Mouse (Mus musculus) E14TG2a.4 (cell line): ENCODE results near the gene Phf20.

Experiments
- H3K27me3 ChIP-seq: 2 replicates; pipeline ENCODE4 v1.6.1; 2014; ENCODE audit warnings: low read length, control low read depth; ENCODE audit not compliant: insufficient read depth
- H3K36me3 ChIP-seq: 2 replicates; pipeline ENCODE4 v1.6.1; 2014; ENCODE audit warnings: low read length, control low read depth; ENCODE audit not compliant: insufficient read depth
- H3K4me1 ChIP-seq: replicated peaks from 2 replicates; pipeline ENCODE4 v1.6.1; 2014; ENCODE audit warnings: low read depth, low read length, control low read depth
- H3K4me3 ChIP-seq: replicated peaks from 2 replicates; pipeline ENCODE4 v1.5.1; 2014; ENCODE audit warnings: mild to moderate bottlenecking, low read length
- H3K9me3 ChIP-seq: 2 replicates; pipeline ENCODE4 v1.6.1; 2014; ENCODE audit warnings: low read length, control low read depth
- CTCF ChIP-seq: conservative IDR thresholded peaks from 2 replicates; pipeline ENCODE4 v1.5.1; 2014; ENCODE audit warnings: low read length
- NANOG ChIP-seq: IDR thresholded peaks from 2 replicates; pipeline ENCODE4 v1.6.1; 2014; ENCODE audit warnings: borderline replicate concordance, low read length, mixed read lengths
- POU5F1 ChIP-seq: IDR thresholded peaks from 2 replicates; pipeline ENCODE4 v1.6.1; 2014; ENCODE audit warnings: low read length, borderline replicate concordance

The Phf20 gene

DNA sequence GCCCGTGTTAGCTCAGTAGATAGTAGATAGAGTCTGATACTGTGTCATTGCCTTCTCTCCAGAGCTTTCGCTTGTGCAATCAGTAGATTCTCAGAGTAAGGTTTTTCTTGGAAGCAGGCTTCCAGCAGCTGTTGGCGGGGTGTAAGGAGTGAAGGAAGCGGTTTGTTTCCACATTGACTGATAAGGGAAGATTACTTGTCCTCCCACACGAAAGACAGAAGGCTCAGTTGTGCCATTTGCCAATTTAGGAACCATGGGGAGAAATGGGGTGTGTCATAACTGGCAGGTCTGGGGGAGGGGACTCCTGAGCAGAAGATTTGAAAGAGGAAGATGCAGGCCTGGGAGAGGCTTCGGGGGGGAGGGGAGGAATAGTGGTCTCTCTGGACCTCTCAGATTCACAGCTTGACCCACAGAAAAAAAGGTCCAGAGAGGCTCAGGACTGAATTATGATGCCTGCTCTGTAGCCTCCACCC is 127.9 kb downstream of the Phf20 start:
- peaks cover 5% of the 10 kb centered on the region for H3K9me3 ChIP-seq
- no peaks in the 10 kb centered on the region for H3K36me3 ChIP-seq
- TF ChIP-seq CTCF: no peak
- peaks cover 15% of the 10 kb centered on the region for H3K4me1 ChIP-seq
- H3K4me3 ChIP-seq: no peak overlapping the region
- no peaks in the 10 kb centered on the region for H3K27me3 ChIP-seq

DNA sequence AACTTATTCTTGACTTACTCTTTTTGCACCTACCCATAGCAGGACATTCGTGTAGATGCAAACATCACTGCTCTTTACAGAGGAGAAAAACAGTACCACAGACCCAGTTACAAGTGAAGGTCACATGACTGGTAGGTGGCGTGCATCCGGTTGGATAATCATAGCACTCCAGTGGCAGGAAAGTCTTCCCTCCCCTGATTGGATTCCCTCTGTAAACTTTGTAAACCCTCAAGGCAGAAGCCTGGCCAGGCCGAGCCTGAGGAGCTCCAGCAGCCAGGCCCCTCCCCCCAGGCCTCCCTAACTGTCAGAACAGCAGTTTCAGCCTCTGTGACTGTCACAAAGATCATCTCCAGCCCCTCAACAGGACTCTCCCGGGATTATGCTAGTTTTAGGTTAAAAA is 128.4 kb downstream of the Phf20 start:
- H3K27me3 ChIP-seq: no peaks in the 10 kb centered on the region
- no peak overlapping the region for H3K4me3 ChIP-seq
- H3K4me1 ChIP-seq: peaks cover 15% of the 10 kb centered on the region
- H3K36me3 ChIP-seq: no peaks in the 10 kb centered on the region
- H3K9me3 ChIP-seq: peaks cover 8% of the 10 kb centered on the region
- TF ChIP-seq NANOG: no peak

DNA sequence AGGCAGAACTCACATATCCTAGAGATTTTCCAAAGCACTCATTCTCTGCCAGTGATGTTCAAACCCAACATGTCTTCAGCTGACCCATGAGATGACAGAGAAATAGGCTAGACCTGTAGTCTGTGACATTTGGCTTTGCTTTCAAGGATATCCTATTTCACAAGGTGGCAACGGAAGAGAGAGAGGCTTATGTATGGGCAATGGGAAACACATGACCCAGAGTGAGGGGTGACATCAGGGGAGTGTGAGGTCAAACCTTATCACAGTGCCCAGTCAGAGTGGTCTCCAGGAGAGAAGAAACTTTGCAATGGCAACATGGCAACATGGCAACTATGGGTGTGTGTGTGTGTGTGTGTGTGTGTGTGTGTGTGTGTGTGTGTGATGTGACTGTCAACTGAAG is 134.4 kb downstream of the Phf20 start:
- Histone ChIP-seq H3K27me3 (0 out of 2 replicates have a peak, but pooled peaks cover 6% of the 10 kb centered on the region), H3K4me1 (peaks cover 3% of the 10 kb centered on the region; the same call in 1 of the 2 replicates), H3K36me3 (no peaks in the 10 kb centered on the region), H3K4me3 (no peak overlapping the region), H3K9me3 (peaks cover 8% of the 10 kb centered on the region)
- TF ChIP-seq NANOG (no peak), CTCF (no peak), POU5F1 (no peak)

DNA sequence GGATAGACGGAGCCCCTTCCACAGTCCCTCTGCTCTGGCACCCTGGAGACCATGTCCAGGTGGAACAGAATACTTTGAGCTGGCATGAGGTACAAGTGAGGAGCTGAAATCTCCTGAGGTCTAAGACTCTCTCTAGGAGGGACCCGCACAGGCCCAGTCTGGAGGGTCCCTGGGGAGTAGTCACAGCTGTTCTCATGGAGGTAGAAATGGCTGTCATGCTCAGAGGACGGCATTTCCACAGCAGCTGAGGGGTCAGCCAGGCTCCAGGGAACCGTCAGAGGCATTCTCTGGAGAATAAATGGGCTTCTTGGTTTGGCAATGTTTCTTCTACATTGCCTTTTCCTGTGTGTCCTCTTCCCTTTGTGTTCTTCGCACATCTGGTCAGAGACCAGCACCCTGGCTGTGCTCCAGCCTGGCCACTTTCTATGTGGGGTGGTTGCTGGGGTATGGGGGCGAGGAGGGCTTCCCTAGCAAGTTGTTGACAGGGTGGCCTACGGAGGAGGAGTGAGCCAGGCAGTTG is 135.2 kb downstream of the Phf20 start:
- Histone ChIP-seq H3K9me3 (peaks cover 8% of the 10 kb centered on the region), H3K36me3 (no peaks in the 10 kb centered on the region), H3K27me3 (0 out of 2 replicates have a peak, but pooled peaks cover 6% of the 10 kb centered on the region), H3K4me1 (peaks cover 3% of the 10 kb centered on the region; the same call in 1 of the 2 replicates), H3K4me3 (no peak overlapping the region)
- TF ChIP-seq NANOG: no peak
- TF ChIP-seq CTCF: no peak
- no peak for TF ChIP-seq POU5F1

DNA sequence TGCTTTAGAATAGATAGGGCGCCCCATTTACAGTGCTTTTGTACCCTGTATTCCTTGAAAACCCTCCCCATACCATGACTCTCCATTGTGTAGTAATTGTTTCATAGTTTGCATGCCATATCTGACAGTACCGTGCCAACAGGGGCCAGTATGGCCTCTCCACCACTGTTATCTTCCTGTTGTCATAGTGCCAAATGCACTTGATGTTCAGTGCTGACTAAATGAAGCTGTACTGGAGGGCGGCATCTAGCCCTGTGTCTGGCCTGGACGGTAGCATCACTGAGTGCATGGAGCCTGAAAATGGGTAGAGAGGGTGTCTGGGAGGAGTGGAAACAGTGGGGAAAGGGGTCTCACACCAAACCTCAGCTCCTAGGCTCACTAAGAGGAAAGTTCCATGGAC is 143.8 kb downstream of the Phf20 start:
- Histone ChIP-seq H3K4me1 (peaks cover 18% of the 10 kb centered on the region), H3K36me3 (no peaks in the 10 kb centered on the region), H3K9me3 (no peaks in the 10 kb centered on the region), H3K27me3 (peaks cover 16% of the 10 kb centered on the region), H3K4me3 (no peak overlapping the region)
- TF ChIP-seq NANOG (no peak), CTCF (no peak), POU5F1 (no peak)

DNA sequence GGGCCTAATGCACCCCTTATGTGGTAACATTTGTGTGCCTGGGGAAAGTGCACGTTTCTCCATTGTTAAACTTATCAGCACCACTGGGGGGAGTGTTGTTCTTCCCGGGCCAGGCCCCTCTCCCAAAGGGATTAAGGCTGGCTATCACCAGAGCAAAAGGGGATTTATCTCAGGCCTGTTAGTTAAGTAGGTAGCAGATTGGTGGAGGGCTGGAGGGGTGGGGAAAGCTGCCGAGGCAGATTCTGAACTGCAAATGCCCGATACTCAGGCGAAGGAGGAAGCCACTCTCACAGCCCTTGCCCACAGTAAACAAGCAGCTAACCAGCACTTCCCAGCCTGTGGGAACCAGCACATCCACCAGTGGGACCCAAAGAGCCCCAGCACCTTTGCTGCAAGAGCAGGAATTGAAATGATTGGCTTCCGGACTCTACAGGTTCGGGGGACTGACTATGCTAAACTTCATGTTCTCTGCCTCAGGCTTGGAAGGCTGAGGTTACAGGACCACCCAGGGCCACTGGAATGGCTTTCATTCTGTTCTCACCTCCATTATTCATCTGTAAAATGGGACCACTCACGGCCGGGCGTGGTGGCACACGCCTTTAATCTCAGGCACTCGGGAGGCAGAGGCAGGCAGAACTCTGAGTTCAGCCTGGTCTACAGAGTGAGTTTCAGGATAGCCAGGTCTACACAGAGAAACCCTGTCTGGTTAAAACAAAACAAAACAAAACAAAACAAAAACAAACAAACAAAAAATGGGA is 148.7 kb downstream of the Phf20 start:
- Histone ChIP-seq H3K4me1 (peaks cover 19% of the 10 kb centered on the region), H3K4me3 (peak overlapping the region; percentile 70), H3K9me3 (no peaks in the 10 kb centered on the region), H3K36me3 (no peaks in the 10 kb centered on the region), H3K27me3 (peaks cover 25% of the 10 kb centered on the region)
- TF ChIP-seq CTCF: peak; percentile 52
- TF ChIP-seq POU5F1: no peak
- TF ChIP-seq NANOG: peak; percentile 90

DNA sequence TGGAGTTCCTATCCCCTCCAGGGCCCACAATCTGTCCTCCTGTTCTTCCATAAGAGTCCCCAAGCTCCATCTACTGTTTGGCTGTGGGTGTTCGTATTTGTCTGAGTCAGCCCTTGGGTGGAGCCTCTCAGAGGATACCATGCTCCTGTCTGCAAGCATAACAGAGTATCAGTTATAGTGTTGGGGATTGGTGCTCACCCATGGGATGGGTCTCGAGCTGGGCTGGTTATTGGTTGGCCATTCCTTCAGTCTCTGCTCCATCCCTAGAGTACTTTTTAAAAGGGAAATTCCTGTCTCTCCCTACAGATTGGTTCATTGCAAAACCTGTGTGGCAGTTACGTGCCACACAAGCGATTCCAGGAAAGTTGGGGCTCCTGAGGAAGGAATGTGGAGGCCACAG is 152.5 kb downstream of the Phf20 start:
- Histone ChIP-seq H3K27me3 (peaks cover 16% of the 10 kb centered on the region), H3K36me3 (no peaks in the 10 kb centered on the region), H3K4me3 (no peak overlapping the region), H3K9me3 (no peaks in the 10 kb centered on the region), H3K4me1 (peaks cover 18% of the 10 kb centered on the region)
- no peak for TF ChIP-seq NANOG
- no peak for TF ChIP-seq CTCF
- TF ChIP-seq POU5F1: no peak

DNA sequence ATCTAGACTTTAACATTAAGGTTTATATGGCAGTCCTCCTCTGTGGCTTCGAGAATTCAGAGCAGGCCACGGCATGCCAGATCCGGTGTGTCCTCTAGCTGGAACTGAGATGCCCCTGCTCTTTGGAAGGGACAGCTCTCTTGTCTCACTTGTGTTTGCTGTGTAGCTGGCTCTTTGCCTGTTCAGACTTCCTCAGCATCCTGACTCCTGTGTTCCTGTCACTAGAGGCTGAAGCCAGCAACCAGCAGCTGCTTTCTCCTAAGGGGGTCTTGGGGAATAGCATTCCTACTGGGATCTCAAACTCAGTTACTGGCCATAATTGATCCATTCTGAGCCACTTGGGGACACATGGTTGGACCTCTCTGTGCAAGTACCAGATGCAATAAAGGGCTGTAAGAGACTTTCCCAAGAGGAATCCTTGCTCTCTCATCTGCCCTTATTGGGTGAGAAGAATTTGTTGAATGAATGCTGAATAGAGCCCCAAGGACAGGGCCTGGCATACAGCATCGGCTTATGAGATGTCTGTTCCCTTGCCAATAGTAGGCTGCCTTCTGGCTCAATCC is 153.1 kb downstream of the Phf20 start:
- Histone ChIP-seq H3K36me3 (no peaks in the 10 kb centered on the region), H3K9me3 (no peaks in the 10 kb centered on the region), H3K4me1 (peaks cover 14% of the 10 kb centered on the region), H3K27me3 (peaks cover 16% of the 10 kb centered on the region), H3K4me3 (no peak overlapping the region)
- no peak for TF ChIP-seq NANOG
- TF ChIP-seq CTCF: no peak
- no peak for TF ChIP-seq POU5F1
